8 mouse cellular contexts compared by ENCODE assay signal in genomic region chr6:83121863-83122710, GRCm38 (mm10). TPM values are rescaled to one million over a fixed set of nuclear protein-coding genes. Genes with fewer than 3 reads are reported as not detected.
DNase-seq lines count a peak whose midpoint lies in the region; ATAC-seq and TF ChIP-seq lines count a peak whose summit lies in the region.

No protein-coding gene starts in this region.

- peak overlapping the region; percentile 90 for H3K9ac ChIP-seq in heart, embryonic 14.5 days (ENCODE audit: low read length)
- H3K9ac ChIP-seq in ES-E14 (ENCODE audit: insufficient read depth, low read depth, low read length, poor library complexity, severe bottlenecking) = peak overlapping the region; percentile 82
- H3K9ac ChIP-seq in embryonic facial prominence, embryonic 12.5 days = peak overlapping the region; percentile 92
- peak overlapping the region; percentile 75 for H3K9ac ChIP-seq in intestine, embryonic 14.5 days (ENCODE audit: low read length)
- peak overlapping the region; percentile 89 for H3K9ac ChIP-seq in midbrain, embryonic 14.5 days (replicated peaks; ENCODE audit: low read length)

- ATAC-seq in heart, embryonic 14.5 days (ENCODE audit: insufficient number of reproducible peaks, insufficient read depth, low FRiP score, low read depth) = peak; percentile 6; the same call in 1 of the 2 replicates
- no peak for ATAC-seq in embryonic facial prominence, embryonic 12.5 days (ENCODE audit: insufficient number of reproducible peaks, insufficient read depth, low FRiP score, low TSS enrichment)
- peak; percentile 0; the same call in 1 of the 2 replicates for ATAC-seq in intestine, embryonic 14.5 days (replicated peaks; ENCODE audit: low FRiP score, low TSS enrichment, low read depth)
- peak; percentile 1; the same call in 1 of the 2 replicates for ATAC-seq in midbrain, embryonic 14.5 days (ENCODE audit: low FRiP score, low TSS enrichment)

- peaks cover 32% of the 10 kb centered on the region for H3K36me3 ChIP-seq in heart, embryonic 14.5 days (ENCODE audit: control insufficient read depth, insufficient read depth, low read length)
- H3K36me3 ChIP-seq in ES-E14 (ENCODE audit: control insufficient read depth, insufficient read depth, low read length, poor library complexity, severe bottlenecking) = peaks cover 4% of the 10 kb centered on the region; the same call in 1 of the 2 replicates
- peaks cover 28% of the 10 kb centered on the region for H3K36me3 ChIP-seq in embryonic facial prominence, embryonic 12.5 days
- peaks cover 25% of the 10 kb centered on the region for H3K36me3 ChIP-seq in intestine, embryonic 14.5 days (ENCODE audit: control insufficient read depth, insufficient read depth, low read length)
- H3K36me3 ChIP-seq in midbrain, embryonic 14.5 days (ENCODE audit: control insufficient read depth, insufficient read depth, low read length) = peaks cover 28% of the 10 kb centered on the region

- no peaks in the 10 kb centered on the region for H3K9me3 ChIP-seq in heart, embryonic 14.5 days (ENCODE audit: control insufficient read depth, low read length)
- no peaks in the 10 kb centered on the region for H3K9me3 ChIP-seq in ES-E14 (ENCODE audit: control insufficient read depth, insufficient read depth, low read depth, low read length)
- no peaks in the 10 kb centered on the region for H3K9me3 ChIP-seq in embryonic facial prominence, embryonic 12.5 days
- no peaks in the 10 kb centered on the region for H3K9me3 ChIP-seq in intestine, embryonic 14.5 days (ENCODE audit: control insufficient read depth, low read length)
- H3K9me3 ChIP-seq in midbrain, embryonic 14.5 days (ENCODE audit: control insufficient read depth, low read length) = no peaks in the 10 kb centered on the region

- H3K4me3 ChIP-seq in heart, embryonic 14.5 days (ENCODE audit: control insufficient read depth in 1 of 2, insufficient read depth in 1 of 2, low read depth in 1 of 2, low read length in 2 of 2) = peak overlapping the region; percentile 74 to 79
- peak overlapping the region; percentile 78 to 90 for H3K4me3 ChIP-seq in ES-E14 (ENCODE audit: insufficient read depth in 1 of 2, low read depth in 1 of 2, low read length in 2 of 2, poor library complexity in 1 of 2, severe bottlenecking in 1 of 2)
- peak overlapping the region; percentile 66 for H3K4me3 ChIP-seq in embryonic facial prominence, embryonic 12.5 days
- peak overlapping the region; percentile 82 for H3K4me3 ChIP-seq in intestine, embryonic 14.5 days (ENCODE audit: low read depth, low read length)
- peak overlapping the region; percentile 74 for H3K4me3 ChIP-seq in midbrain, embryonic 14.5 days (replicated peaks; ENCODE audit: low read depth, low read length)

- WGBS in heart, embryonic 14.5 days = 2% methylated on average over 49 of the region's 52 CpGs
- under 1% methylated on average over 52 of the region's 52 CpGs for WGBS in embryonic facial prominence, embryonic 12.5 days
- WGBS in intestine, embryonic 14.5 days = 2% methylated on average over 44 of the region's 52 CpGs
- WGBS in midbrain, embryonic 14.5 days = 2% methylated on average over 50 of the region's 52 CpGs

- peak overlapping the region; percentile 99 for H3K4me2 ChIP-seq in heart, embryonic 14.5 days (ENCODE audit: low read length)
- H3K4me2 ChIP-seq in embryonic facial prominence, embryonic 12.5 days (replicated peaks) = peak overlapping the region; percentile 85
- peak overlapping the region; percentile 96 for H3K4me2 ChIP-seq in intestine, embryonic 14.5 days (ENCODE audit: low read length)
- peak overlapping the region; percentile 97 for H3K4me2 ChIP-seq in midbrain, embryonic 14.5 days (ENCODE audit: low read length)

- DNase-seq in heart, adult 8-10 months (ENCODE audit: low spot score) = no peak
- DNase-seq in ES-E14 (ENCODE audit: low read depth, low spot score) = no peak
- DNase-seq in intestine, embryonic 14.5 days (ENCODE audit: low spot score) = no peak
- peak; percentile 50 for DNase-seq in midbrain, embryonic 14.5 days
- DNase-seq in urinary bladder, postnatal 14 days (ENCODE audit: low spot score) = no peak
- DNase-seq in retina, postnatal 1 day = no peak

- in situ Hi-C loops in ES-E14 (cut with MboI; ENCODE audit: low sequenced_read_pairs in 2 of 2, unreplicated experiment in 2 of 2) = no loop called here

- H3K27ac ChIP-seq in heart, embryonic 14.5 days (replicated peaks in 1 of 2; ENCODE audit: control insufficient read depth in 1 of 2, insufficient read depth in 1 of 2, low read depth in 2 of 2, low read length in 2 of 2) = peak overlapping the region; percentile 88 to 89
- H3K27ac ChIP-seq in ES-E14 (ENCODE audit: insufficient read depth, low read depth, low read length, poor library complexity, severe bottlenecking) = no peak overlapping the region
- H3K27ac ChIP-seq in embryonic facial prominence, embryonic 12.5 days = peak overlapping the region; percentile 100
- H3K27ac ChIP-seq in intestine, embryonic 14.5 days (ENCODE audit: low read depth) = peak overlapping the region; percentile 94
- peak overlapping the region; percentile 97 for H3K27ac ChIP-seq in midbrain, embryonic 14.5 days (replicated peaks; ENCODE audit: low read depth, low read length)

- H3K27me3 ChIP-seq in heart, embryonic 14.5 days (ENCODE audit: control insufficient read depth, insufficient read depth, low read length) = no peaks in the 10 kb centered on the region
- H3K27me3 ChIP-seq in embryonic facial prominence, embryonic 12.5 days = no peaks in the 10 kb centered on the region
- H3K27me3 ChIP-seq in intestine, embryonic 14.5 days (replicated peaks; ENCODE audit: control insufficient read depth, insufficient read depth, low read length) = no peaks in the 10 kb centered on the region
- H3K27me3 ChIP-seq in midbrain, embryonic 14.5 days (ENCODE audit: control insufficient read depth, insufficient read depth, low read length) = no peaks in the 10 kb centered on the region

- H3K4me1 ChIP-seq in heart, embryonic 14.5 days (ENCODE audit: control insufficient read depth in 2 of 2, insufficient read depth in 2 of 2, low read length in 2 of 2) = peaks cover 24 to 33% of the 10 kb centered on the region in 2 experiments
- H3K4me1 ChIP-seq in ES-E14 (ENCODE audit: control insufficient read depth in 2 of 2, insufficient read depth in 2 of 2, low read length in 2 of 2, poor library complexity in 1 of 2) = peaks cover 0 to 3% of the 10 kb centered on the region in 2 experiments; a peak in 2 of 4 replicates
- H3K4me1 ChIP-seq in embryonic facial prominence, embryonic 12.5 days = peaks cover 36% of the 10 kb centered on the region
- peaks cover 29% of the 10 kb centered on the region; the same call in 1 of the 2 replicates for H3K4me1 ChIP-seq in intestine, embryonic 14.5 days (replicated peaks; ENCODE audit: control insufficient read depth, insufficient read depth, low read length)
- H3K4me1 ChIP-seq in midbrain, embryonic 14.5 days (ENCODE audit: control insufficient read depth, insufficient read depth, low read length) = peaks cover 30% of the 10 kb centered on the region

TF ChIP-seq in ES-E14, 5 proteins besides CTCF, POLR2A, EP300 and RAD21:
- TF ChIP-seq ZNF384 (IDR thresholded peaks at IDR 0.05; ENCODE audit: low read depth, low read length) = no peak

RNA-seq across cellular contexts. Expression of gene Wbp1, which starts 0.7 kb away (rescaled TPM):
- 76.0 and 94.5 TPM in 2 replicates for polyA plus RNA-seq in heart, embryonic 14.5 days (2014; fragmentation: Nextera tagmentation; extraction: Ambion mirVana)
- total RNA-seq in heart, adult 8-10 months (2022) = 10 to 100 TPM; 75.5 to 91.1 (median 82.0) TPM
- total RNA-seq in ES-E14 (2012; rRNA removed) = 47.5 and 63.8 TPM in 2 replicates
- 193 and 204 TPM in 2 replicates for polyA plus RNA-seq in embryonic facial prominence, embryonic 12.5 days (2016; fragmentation: Nextera tagmentation; extraction: Ambion mirVana)
- 83.8 and 91.2 TPM in 2 replicates for polyA plus RNA-seq in intestine, embryonic 14.5 days (2014; fragmentation: Nextera tagmentation; extraction: Ambion mirVana)
- 155 and 157 TPM in 2 replicates for polyA plus RNA-seq in midbrain, embryonic 14.5 days (2014; fragmentation: Nextera tagmentation; extraction: Ambion mirVana)

RNA-seq across cellular contexts. Expression of gene Ino80b, which starts 3.1 kb away (rescaled TPM):
- 10.3 and 11.3 TPM in 2 replicates for polyA plus RNA-seq in heart, embryonic 14.5 days (2014; fragmentation: Nextera tagmentation; extraction: Ambion mirVana)
- 10 to 100 TPM; 11.3 to 19.5 (median 15.3) TPM for total RNA-seq in heart, adult 8-10 months (2022)
- total RNA-seq in ES-E14 (2012; rRNA removed) = 19.2 and 21.2 TPM in 2 replicates
- polyA plus RNA-seq in embryonic facial prominence, embryonic 12.5 days (2016; fragmentation: Nextera tagmentation; extraction: Ambion mirVana) = 17.9 and 21.4 TPM in 2 replicates
- 13.4 and 13.8 TPM in 2 replicates for polyA plus RNA-seq in intestine, embryonic 14.5 days (2014; fragmentation: Nextera tagmentation; extraction: Ambion mirVana)
- polyA plus RNA-seq in midbrain, embryonic 14.5 days (2014; fragmentation: Nextera tagmentation; extraction: Ambion mirVana) = 13.1 and 14.2 TPM in 2 replicates

RNA-seq across cellular contexts. Expression of gene Mogs, which starts 6.8 kb away (rescaled TPM):
- 17.8 and 21.6 TPM in 2 replicates for polyA plus RNA-seq in heart, embryonic 14.5 days (2014; fragmentation: Nextera tagmentation; extraction: Ambion mirVana)
- total RNA-seq in heart, adult 8-10 months (2022) = 10 to 100 TPM in 1 of 4 experiments, 1 to 10 TPM in 3; 6.0 to 10.3 (median 8.0) TPM
- total RNA-seq in ES-E14 (2012; rRNA removed) = 42.3 and 92.6 TPM in 2 replicates
- polyA plus RNA-seq in embryonic facial prominence, embryonic 12.5 days (2016; fragmentation: Nextera tagmentation; extraction: Ambion mirVana) = 54.9 and 55.2 TPM in 2 replicates
- 39.7 and 60.0 TPM in 2 replicates for polyA plus RNA-seq in intestine, embryonic 14.5 days (2014; fragmentation: Nextera tagmentation; extraction: Ambion mirVana)
- polyA plus RNA-seq in midbrain, embryonic 14.5 days (2014; fragmentation: Nextera tagmentation; extraction: Ambion mirVana) = 22.4 and 22.6 TPM in 2 replicates

RNA-seq across cellular contexts. Expression of gene Rtkn, which starts 13.2 kb away (rescaled TPM):
- 9.9 and 11.6 TPM in 2 replicates for polyA plus RNA-seq in heart, embryonic 14.5 days (2014; fragmentation: Nextera tagmentation; extraction: Ambion mirVana)
- total RNA-seq in heart, adult 8-10 months (2022) = 1 to 10 TPM; 4.8 to 5.4 (median 5.3) TPM
- 20.0 and 32.4 TPM in 2 replicates for total RNA-seq in ES-E14 (2012; rRNA removed)
- 51.3 and 54.6 TPM in 2 replicates for polyA plus RNA-seq in embryonic facial prominence, embryonic 12.5 days (2016; fragmentation: Nextera tagmentation; extraction: Ambion mirVana)
- 16.9 and 17.6 TPM in 2 replicates for polyA plus RNA-seq in intestine, embryonic 14.5 days (2014; fragmentation: Nextera tagmentation; extraction: Ambion mirVana)
- polyA plus RNA-seq in midbrain, embryonic 14.5 days (2014; fragmentation: Nextera tagmentation; extraction: Ambion mirVana) = 5.0 and 8.8 TPM in 2 replicates

RNA-seq across cellular contexts. Expression of gene Mrpl53, which starts 13.2 kb away (rescaled TPM):
- polyA plus RNA-seq in heart, embryonic 14.5 days (2014; fragmentation: Nextera tagmentation; extraction: Ambion mirVana) = 179 and 180 TPM in 2 replicates
- total RNA-seq in heart, adult 8-10 months (2022) = 100 to 1,000 TPM; 132 to 143 (median 140) TPM
- 50.5 and 53.9 TPM in 2 replicates for total RNA-seq in ES-E14 (2012; rRNA removed)
- 132 and 139 TPM in 2 replicates for polyA plus RNA-seq in embryonic facial prominence, embryonic 12.5 days (2016; fragmentation: Nextera tagmentation; extraction: Ambion mirVana)
- 132 and 136 TPM in 2 replicates for polyA plus RNA-seq in intestine, embryonic 14.5 days (2014; fragmentation: Nextera tagmentation; extraction: Ambion mirVana)
- polyA plus RNA-seq in midbrain, embryonic 14.5 days (2014; fragmentation: Nextera tagmentation; extraction: Ambion mirVana) = 120 and 139 TPM in 2 replicates
